Mouse (Mus musculus) lung, embryonic 14.5 days (tissue): ENCODE data around the gene Fsd2. TPM values are rescaled to one million over a fixed set of nuclear protein-coding genes. Genes with fewer than 3 reads are reported as not detected.
A peak's percentile ranks its signal among the peaks of the same experiment; 100 is the strongest.

Experiments used
- ATAC-seq: fragments of 200-750 bp; cut with Nextera tagmentation; 2 replicates; pipeline ENCODE4 v1.8.0; 2017; ENCODE audit warnings: mild to moderate bottlenecking, moderate TSS enrichment, moderate library complexity; ENCODE audit not compliant: insufficient read depth
- DNase-seq: peaks from one replicate; pipeline ENCODE4 v3.0.0-alpha.2; 2015
- H3K27ac ChIP-seq: fragments of 300-500 bp; sonication (generic); 2 replicates; pipeline ENCODE4 v1.5.1; 2014; ENCODE audit warnings: low read depth, mild to moderate bottlenecking, moderate library complexity
- H3K27me3 ChIP-seq: fragments of 300-500 bp; sonication (generic); 2 replicates; pipeline ENCODE4 v1.6.1; 2014; ENCODE audit warnings: low read length, control low read depth; ENCODE audit not compliant: insufficient read depth
- H3K36me3 ChIP-seq: fragments of 300-500 bp; sonication (generic); 2 replicates; pipeline ENCODE4 v1.6.1; 2014; ENCODE audit warnings: control low read depth; ENCODE audit not compliant: insufficient read depth
- H3K4me1 ChIP-seq: fragments of 300-500 bp; sonication (generic); 2 replicates; pipeline ENCODE4 v1.6.1; 2014; ENCODE audit warnings: antibody characterized with exemption, control low read depth; ENCODE audit not compliant: insufficient read depth
- H3K4me2 ChIP-seq: fragments of 300-500 bp; sonication (generic); 2 replicates; pipeline ENCODE4 v1.6.1; 2014; ENCODE audit warnings: mild to moderate bottlenecking
- H3K4me3 ChIP-seq: fragments of 300-500 bp; sonication (generic); 2 replicates; pipeline ENCODE4 v1.5.1; 2014; ENCODE audit warnings: low read depth, low read length
- H3K9ac ChIP-seq: fragments of 300-500 bp; sonication (generic); 2 replicates; pipeline ENCODE4 v1.6.1; 2014
- H3K9me3 ChIP-seq: fragments of 300-500 bp; sonication (generic); 2 replicates; pipeline ENCODE4 v1.6.1; 2016; ENCODE audit warnings: low read depth, low read length, control low read depth
- CTCF ChIP-seq: IDR thresholded peaks from 2 replicates; pipeline ENCODE4 v1.5.1; 2016; ENCODE audit warnings: antibody characterized with exemption, low read depth
- WGBS: fragments of 180-500 bp; shearing (Covaris S2); extraction: QIAGEN DNeasy Blood & Tissue Kit; methylation state at CpG from one replicate; pipeline ENCODE4 v1.1.7; 2014; 5-methylcytosine and 5-hydroxymethylcytosine counted together
- polyA plus RNA-seq: library from polyadenylated mRNA; unstranded; fragments of >200 nt; fragmentation: Nextera tagmentation; extraction: Ambion mirVana; gene quantifications from 2 replicates; pipeline ENCODE4 v1.2.1, GENCODE M21; 2014

Gene Fsd2
- polyA plus RNA-seq, 1 experiment from 2014 or later: 0.12 TPM

GRCm38 (mm10) chr7:81572610-81573268, 6.0 kb upstream of the Fsd2 start:
- 60% methylated on average over 6 of the region's 6 CpGs for WGBS
- TF ChIP-seq CTCF: no peak
- Histone ChIP-seq H3K9me3 (no peaks in the 10 kb centered on the region), H3K9ac (no peak overlapping the region), H3K27ac (no peak overlapping the region), H3K36me3 (peaks cover 14% of the 10 kb centered on the region), H3K27me3 (no peaks in the 10 kb centered on the region), H3K4me2 (peak overlapping the region; percentile 80), H3K4me3 (peak overlapping the region; percentile 85), H3K4me1 (0 out of 2 replicates have a peak, but pooled peaks cover 5% of the 10 kb centered on the region)
- ATAC-seq: no peak
- no peak for DNase-seq

GRCm38 (mm10) chr7:81571941-81572441, 5.2 kb upstream of the Fsd2 start:
- peak overlapping the region; percentile 77 for H3K9ac ChIP-seq
- DNase-seq (no peak), ATAC-seq (no peak)
- peak overlapping the region; percentile 80 for H3K4me2 ChIP-seq
- H3K9me3 ChIP-seq: no peaks in the 10 kb centered on the region
- peak overlapping the region; percentile 92 for H3K27ac ChIP-seq
- H3K36me3 ChIP-seq: peaks cover 14% of the 10 kb centered on the region
- TF ChIP-seq CTCF: no peak
- 16% methylated on average over 15 of the region's 15 CpGs for WGBS
- H3K27me3 ChIP-seq: no peaks in the 10 kb centered on the region
- 0 out of 2 replicates have a peak, but pooled peaks cover 5% of the 10 kb centered on the region for H3K4me1 ChIP-seq
- H3K4me3 ChIP-seq: peak overlapping the region; percentile 85

- Histone ChIP-seq H3K27ac (peak within 1 kb of the TSS; percentile 92), H3K4me1 (0 out of 2 replicates have a peak, but pooled peaks cover 5% of the 10 kb centered on the region), H3K9me3 (no peaks in the 10 kb centered on the region), H3K9ac (peak within 1 kb of the TSS; percentile 77), H3K4me3 (peak within 1 kb of the TSS; percentile 85), H3K36me3 (peaks cover 14% of the 10 kb centered on the region), H3K27me3 (no peaks in the 10 kb centered on the region), H3K4me2 (peak within 1 kb of the TSS; percentile 80)
- no peak for TF ChIP-seq CTCF
- WGBS: under 1% methylated on average over 86 of the region's 96 CpGs
- peak; percentile 100 for ATAC-seq
- peak; percentile 96 for DNase-seq
Observed at GRCm38 (mm10) chr7:81571108-81571940, 4.6 kb upstream of the Fsd2 start, which contains the start of gene Whamm. Whamm (plus strand) TSS chr7:81571266.

GRCm38 (mm10) chr7:81570752-81571107, 4.0 kb upstream of the Fsd2 start:
- H3K4me2 ChIP-seq: peak overlapping the region; percentile 80
- peak overlapping the region; percentile 85 for H3K4me3 ChIP-seq
- no peaks in the 10 kb centered on the region for H3K9me3 ChIP-seq
- TF ChIP-seq CTCF: peak; percentile 40; the same call in 1 of the 2 replicates
- no peak overlapping the region for H3K9ac ChIP-seq
- H3K27ac ChIP-seq: peak overlapping the region; percentile 92; the same call in 1 of the 2 replicates
- no peaks in the 10 kb centered on the region for H3K27me3 ChIP-seq
- ATAC-seq (no peak; the same call in 1 of the 2 replicates), DNase-seq (no peak)
- H3K36me3 ChIP-seq: peaks cover 9% of the 10 kb centered on the region
- WGBS: 9% methylated on average over 5 of the region's 5 CpGs
- H3K4me1 ChIP-seq: 0 out of 2 replicates have a peak, but pooled peaks cover 5% of the 10 kb centered on the region

- no peak for TF ChIP-seq CTCF
- DNase-seq (no peak), ATAC-seq (no peak)
- Histone ChIP-seq H3K36me3 (peaks cover 4% of the 10 kb centered on the region; the same call in 1 of the 2 replicates), H3K9ac (no peak overlapping the region), H3K27me3 (no peaks in the 10 kb centered on the region), H3K4me3 (no peak overlapping the region), H3K4me1 (0 out of 2 replicates have a peak, but pooled peaks cover 5% of the 10 kb centered on the region), H3K27ac (no peak overlapping the region), H3K4me2 (no peak overlapping the region), H3K9me3 (no peaks in the 10 kb centered on the region)
- WGBS: 86% methylated on average over 3 of the region's 3 CpGs
Observed at GRCm38 (mm10) chr7:81570271-81570670, 3.5 kb upstream of the Fsd2 start.

- DNase-seq: no peak
- Histone ChIP-seq H3K36me3 (peaks cover 1% of the 10 kb centered on the region; the same call in 1 of the 2 replicates), H3K4me2 (no peak overlapping the region), H3K9me3 (no peaks in the 10 kb centered on the region), H3K9ac (no peak overlapping the region), H3K27me3 (no peaks in the 10 kb centered on the region), H3K4me3 (no peak overlapping the region), H3K27ac (no peak overlapping the region), H3K4me1 (0 out of 2 replicates have a peak, but pooled peaks cover 5% of the 10 kb centered on the region)
- TF ChIP-seq CTCF: no peak
- 84% methylated on average over 1 of the region's 1 CpGs for WGBS
- no peak for ATAC-seq
Observed at GRCm38 (mm10) chr7:81569851-81570250, 3.1 kb upstream of the Fsd2 start.
